Mouse (Mus musculus) cerebellum, postnatal 14 days (tissue): ENCODE data around the gene Tbrg1.

Source experiments
- DNase-seq, 2 experiments: peaks; one replicate each; pipeline ENCODE4 v3.0.0; 2021; ENCODE audit warnings: mixed read lengths in 2 of 2

Tbrg1 gene

DNA sequence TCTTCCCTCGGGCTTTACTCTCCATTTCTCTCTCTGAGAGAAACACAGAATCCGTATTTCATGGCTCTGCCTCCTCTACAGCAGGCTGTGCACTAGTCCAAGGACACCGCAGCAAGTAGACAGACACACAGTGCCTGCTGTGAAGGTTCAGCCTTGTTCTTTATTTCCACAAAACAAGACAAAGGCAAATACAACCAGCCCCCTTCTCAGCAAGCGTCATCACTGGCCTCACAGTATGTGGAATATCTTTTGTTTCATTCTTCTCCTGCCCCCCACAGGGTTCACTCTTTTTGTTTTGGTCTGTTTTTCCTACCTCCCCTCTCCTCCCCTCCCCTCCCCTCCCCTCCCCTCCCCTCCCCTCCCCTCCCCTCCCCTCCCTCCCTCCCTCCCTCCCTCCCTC is 28.5 kb downstream of the Tbrg1 start:
- DNase-seq: no peak

- no peak for DNase-seq
These were observed 29.8 kb downstream of the Tbrg1 start for GRCm38 (mm10) chr9:37627263-37627662.

DNA sequence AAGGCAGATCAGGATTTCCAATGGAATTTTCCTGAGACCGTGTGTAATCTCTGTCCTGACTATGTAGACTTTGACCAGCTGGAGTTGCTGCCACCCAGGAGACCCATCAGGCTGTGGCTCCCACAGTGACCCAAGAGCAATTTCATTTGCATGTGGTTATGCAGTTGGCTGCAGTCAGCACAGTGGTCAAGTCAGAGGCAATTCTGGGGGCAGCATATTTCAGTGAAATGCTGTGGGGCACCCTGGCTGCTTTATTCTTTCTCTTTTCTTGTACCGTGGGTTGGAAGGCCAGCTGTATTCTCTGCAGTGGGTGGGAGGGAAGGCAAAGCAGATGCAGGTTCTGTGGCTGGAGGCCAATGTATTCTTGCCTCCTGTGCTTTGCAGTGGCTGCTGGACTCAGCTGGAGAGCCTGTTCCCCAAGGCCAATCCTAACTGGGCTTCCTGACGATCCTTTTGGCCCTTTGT is 31.0 kb downstream of the Tbrg1 start:
- peak in 1 of 2 experiments; percentile 16 for DNase-seq

DNA sequence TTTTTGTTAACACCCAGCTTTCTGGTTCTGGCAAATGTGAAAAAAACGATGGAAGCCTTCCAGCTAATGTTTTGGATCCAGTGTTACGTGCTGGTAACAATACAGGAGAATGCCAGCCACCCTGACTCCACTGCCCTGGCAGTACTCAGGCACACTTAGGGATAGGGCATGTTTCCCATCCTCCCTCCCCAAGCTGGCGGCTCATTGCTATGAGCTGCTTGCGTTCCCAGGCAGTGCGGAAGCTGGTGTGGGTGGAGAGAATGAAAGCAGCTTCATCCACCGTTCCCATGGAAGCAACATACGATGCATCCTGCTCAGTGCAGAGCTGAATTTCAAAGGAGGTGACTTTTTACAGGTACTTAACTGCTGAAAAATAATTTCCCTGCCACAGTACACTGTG is 31.5 kb downstream of the Tbrg1 start:
- DNase-seq: peak; percentile 61 to 66

GRCm38 (mm10) chr9:37625129-37625528 is 32.0 kb downstream of the Tbrg1 start:
- DNase-seq: no peak

DNA sequence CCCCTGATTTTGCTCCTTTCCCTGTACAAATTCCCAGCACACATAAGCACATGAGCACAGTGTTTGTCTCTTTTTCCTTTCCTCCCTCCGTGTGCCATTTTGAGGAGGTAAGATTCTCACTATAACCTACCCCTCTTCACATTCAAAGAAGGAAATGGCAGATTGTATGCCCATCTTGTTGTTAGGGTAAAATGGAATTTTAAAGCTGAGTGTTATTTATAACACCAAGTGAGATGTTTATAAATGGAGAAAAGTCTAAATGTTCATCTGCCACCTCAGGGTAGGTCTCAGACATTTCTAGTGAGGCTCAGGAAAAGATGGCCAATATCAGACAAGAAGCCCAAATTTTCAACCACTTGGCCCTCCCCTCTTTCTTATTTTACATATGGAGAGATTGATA is 32.6 kb downstream of the Tbrg1 start:
- no peak for DNase-seq

GRCm38 (mm10) chr9:37623981-37624380 is 33.1 kb downstream of the Tbrg1 start:
- no peak for DNase-seq

- DNase-seq: peak; percentile 60 to 71
These were observed 35.8 kb downstream of the Tbrg1 start for GRCm38 (mm10) chr9:37621290-37621689.

DNA sequence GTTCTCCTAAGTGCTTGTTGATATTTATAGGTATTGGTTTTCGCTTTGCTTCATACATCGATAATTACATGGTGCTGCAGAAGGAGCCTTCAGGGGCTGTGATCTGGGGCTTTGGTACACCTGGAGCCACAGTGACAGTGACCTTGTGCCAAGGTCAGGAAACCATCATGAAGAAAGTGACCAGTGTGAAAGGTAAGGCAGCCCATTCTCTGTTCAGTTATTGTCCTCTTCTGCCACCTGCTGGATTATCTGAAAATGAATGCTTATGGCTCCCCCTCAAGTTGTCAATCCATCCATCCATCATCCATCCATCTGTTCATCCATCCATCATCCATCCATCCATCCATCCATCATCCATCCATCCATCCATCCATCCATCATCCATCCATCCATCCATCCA is 40.3 kb downstream of the Tbrg1 start:
- peak; percentile 56 to 71 for DNase-seq

GRCm38 (mm10) chr9:37615220-37615619 is 41.9 kb downstream of the Tbrg1 start:
- no peak for DNase-seq

GRCm38 (mm10) chr9:37614316-37614715 is 42.8 kb downstream of the Tbrg1 start:
- DNase-seq: no peak

- DNase-seq: no peak
These were observed 43.2 kb downstream of the Tbrg1 start for GRCm38 (mm10) chr9:37613911-37614280.

- peak; percentile 92 to 93 for DNase-seq
These were observed 43.8 kb downstream of the Tbrg1 start, which contains the start of gene Spa17 for GRCm38 (mm10) chr9:37613182-37613910. TSS of gene Spa17 (minus strand) at chr9:37613722.

- DNase-seq: no peak
These were observed 47.6 kb downstream of the Tbrg1 start for GRCm38 (mm10) chr9:37609558-37609957.

GRCm38 (mm10) chr9:37605089-37605488 is 52.0 kb downstream of the Tbrg1 start:
- no peak for DNase-seq

DNA sequence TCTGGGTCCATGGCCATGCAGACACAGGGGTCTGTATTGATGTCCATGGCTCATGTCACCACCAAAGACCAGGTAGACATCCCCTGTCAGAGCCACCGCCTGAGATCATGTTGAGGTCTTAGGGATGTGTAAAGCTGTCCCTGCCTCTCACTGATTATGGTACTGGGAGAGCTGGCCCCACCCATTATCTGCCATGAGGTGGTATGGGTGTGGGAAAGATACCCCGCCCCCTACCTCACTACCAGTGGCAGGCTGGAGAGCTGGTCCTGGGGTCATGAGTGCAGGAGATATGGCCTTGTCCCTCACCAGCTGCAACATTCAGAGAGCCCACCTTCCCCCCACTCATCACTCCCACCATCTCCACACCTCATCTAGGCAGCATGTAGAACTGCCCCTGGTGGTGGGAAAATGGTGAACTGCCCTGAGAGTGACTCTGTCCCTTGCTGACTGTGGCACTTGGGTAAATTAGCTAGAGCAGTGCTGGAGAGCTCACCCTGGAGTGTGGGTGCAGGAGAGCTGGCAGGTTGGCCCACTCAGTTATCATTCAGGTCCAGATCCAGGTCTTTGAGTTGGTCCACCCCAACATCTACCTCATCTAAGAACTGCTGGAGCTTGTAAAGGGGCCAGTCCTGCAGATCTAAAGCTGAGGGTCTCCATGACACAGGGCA is 56.4 kb downstream of the Tbrg1 start:
- no peak for DNase-seq
